Mouse (Mus musculus): ENCODE data around the gene Hist1h4d.
"Not testable (repeated sequence)": the region's sequence is repeated elsewhere in the genome, so short reads cannot be mapped to it uniquely, and the experiment has no call there.

Gene Hist1h4d

GRCm38 (mm10) chr13:23573034-23573897 lies 8.1 kb upstream of the Hist1h4d start:
- DNase-seq = not testable (repeated sequence)

GRCm38 (mm10) chr13:23573898-23574524 lies 7.4 kb upstream of the Hist1h4d start, which contains the start of the genes Hist1h2bf and Hist1h2ad:
Gene Hist1h2bf (minus strand): TSS chr13:23574196.
Gene Hist1h2ad (plus strand): TSS chr13:23574381.
- DNase-seq = peak; percentile 93 to 94

DNA sequence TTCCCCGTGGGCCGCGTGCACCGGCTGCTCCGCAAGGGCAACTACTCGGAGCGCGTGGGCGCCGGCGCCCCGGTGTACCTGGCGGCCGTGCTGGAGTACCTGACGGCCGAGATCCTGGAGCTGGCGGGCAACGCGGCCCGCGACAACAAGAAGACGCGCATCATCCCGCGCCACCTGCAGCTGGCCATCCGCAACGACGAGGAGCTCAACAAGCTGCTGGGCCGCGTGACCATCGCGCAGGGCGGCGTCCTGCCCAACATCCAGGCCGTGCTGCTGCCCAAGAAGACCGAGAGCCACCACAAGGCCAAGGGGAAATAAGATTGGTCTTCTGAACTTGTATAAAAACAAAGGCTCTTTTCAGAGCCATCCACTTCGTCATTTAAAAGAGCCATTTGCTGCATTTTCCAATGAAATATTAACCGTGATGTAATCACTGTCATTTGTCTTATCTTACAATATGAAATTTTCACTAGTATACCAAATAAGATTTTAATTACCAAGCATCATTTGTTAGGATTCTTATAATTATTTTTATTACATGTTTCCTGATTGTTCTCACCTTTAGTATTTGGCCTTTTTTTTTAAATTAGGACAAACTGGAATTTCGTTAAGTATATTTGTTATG lies 6.7 kb upstream of the Hist1h4d start:
- DNase-seq = not testable (repeated sequence)

DNA sequence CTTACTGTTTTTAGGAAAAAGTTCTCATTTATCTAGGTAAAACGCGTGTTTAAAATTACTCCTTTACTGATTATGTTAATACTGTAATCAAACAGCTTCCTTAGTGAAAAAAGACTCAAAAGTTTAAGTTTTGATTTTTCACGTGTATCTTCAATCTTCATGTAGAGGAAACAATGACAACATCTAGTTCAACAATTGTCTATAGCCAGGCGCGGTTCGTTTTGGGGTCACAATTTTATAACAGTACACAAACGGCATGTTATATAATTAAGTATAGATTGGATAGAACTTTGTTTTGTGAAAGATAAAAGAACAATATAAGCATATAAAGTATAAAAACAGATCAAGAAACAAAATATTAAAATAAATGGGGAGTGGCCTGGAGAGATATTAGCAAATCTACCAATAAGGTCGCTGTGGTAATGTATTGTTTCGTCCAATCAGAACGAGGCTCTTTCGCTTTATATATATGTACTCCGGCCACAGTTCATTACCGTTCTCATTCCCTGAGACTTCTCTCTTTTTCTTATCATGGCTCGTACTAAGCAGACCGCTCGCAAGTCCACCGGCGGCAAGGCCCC lies 6.0 kb upstream of the Hist1h4d start, which contains the start of gene Hist1h3d:
Hist1h3d (plus strand) TSS at position 493 of the 581 bp plus-strand sequence.
- peak; percentile 43 to 69 for DNase-seq

- not testable (repeated sequence) for DNase-seq
These were observed 5.5 kb upstream of the Hist1h4d start for GRCm38 (mm10) chr13:23575864-23576313.

DNA sequence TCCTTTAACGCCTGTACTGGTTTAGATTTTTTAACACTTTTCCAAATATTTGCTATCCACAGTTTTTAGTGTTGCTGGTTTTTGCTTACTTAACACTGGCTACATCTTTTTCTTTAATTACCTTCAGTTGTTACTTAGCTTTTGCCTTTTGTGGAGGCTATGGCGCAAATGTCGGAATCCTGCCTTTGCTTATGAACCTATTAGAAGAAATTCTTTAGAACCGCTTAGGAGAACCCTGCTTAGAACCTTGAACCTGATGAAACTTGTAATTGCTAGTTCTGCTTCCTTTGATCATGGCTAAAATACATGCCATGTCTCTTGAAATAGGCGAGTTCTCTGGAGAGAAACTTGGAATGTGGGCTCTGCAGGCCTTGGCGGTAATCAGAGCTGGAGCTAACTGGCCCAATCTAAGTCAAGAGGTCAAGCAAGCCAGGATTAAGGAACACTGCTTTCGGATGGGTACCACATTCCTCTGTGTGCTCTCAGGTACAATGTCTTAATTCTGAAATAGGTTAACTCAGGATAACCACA lies 5.0 kb upstream of the Hist1h4d start:
- DNase-seq = no peak

DNA sequence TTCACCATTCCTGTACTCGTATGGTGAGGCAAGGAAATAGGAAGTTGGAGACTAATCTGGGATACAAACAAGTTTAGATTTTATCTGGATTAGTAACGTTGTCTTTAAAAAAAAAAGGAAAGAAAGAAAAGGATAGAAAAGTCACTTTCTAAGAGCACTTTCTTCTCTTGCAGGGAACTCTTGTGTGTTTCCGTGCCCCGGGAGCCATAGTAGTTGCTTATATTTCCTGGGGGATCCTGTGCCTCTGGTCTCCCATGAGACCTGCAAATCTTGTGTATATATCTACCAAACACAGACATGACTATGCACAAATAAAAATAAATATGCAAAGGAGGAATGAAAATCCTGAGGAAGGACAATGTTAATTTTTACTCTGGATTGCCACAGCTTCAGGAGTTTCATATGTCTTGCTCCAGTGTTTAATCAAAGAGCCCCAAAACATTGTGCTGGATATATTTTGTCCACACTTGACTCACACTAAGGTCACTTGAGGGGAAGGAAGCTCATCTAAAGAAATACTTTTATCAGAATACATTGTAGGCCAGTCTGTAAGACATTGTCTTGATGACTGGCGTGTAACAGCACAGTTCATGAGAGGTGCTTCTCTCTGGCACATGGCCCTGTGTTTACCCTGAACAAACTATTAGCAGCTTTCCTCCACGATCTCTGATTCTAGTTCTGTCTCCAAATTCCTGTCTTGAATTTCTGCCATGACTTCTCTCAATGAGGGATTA lies 4.3 kb upstream of the Hist1h4d start:
- no peak for DNase-seq

DNA sequence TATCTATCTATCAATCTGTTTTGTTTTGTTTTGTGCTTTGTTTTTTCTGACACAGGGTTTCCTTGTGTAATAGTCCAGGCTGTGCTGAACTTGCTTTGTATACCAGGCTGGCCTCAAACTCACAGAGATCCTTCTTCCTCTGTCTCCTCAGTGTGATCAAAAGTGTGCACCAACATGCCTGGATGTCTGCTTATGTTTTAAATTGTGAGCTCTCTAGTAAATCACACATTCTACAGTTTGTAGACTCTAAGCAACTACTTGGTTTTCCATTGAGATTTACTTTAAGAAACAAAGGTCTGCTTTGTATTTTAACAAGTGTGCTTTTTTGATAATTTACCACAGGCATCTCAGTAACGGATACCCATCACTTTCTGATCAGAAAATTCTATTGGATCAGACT lies 3.6 kb upstream of the Hist1h4d start:
- DNase-seq = no peak

DNA sequence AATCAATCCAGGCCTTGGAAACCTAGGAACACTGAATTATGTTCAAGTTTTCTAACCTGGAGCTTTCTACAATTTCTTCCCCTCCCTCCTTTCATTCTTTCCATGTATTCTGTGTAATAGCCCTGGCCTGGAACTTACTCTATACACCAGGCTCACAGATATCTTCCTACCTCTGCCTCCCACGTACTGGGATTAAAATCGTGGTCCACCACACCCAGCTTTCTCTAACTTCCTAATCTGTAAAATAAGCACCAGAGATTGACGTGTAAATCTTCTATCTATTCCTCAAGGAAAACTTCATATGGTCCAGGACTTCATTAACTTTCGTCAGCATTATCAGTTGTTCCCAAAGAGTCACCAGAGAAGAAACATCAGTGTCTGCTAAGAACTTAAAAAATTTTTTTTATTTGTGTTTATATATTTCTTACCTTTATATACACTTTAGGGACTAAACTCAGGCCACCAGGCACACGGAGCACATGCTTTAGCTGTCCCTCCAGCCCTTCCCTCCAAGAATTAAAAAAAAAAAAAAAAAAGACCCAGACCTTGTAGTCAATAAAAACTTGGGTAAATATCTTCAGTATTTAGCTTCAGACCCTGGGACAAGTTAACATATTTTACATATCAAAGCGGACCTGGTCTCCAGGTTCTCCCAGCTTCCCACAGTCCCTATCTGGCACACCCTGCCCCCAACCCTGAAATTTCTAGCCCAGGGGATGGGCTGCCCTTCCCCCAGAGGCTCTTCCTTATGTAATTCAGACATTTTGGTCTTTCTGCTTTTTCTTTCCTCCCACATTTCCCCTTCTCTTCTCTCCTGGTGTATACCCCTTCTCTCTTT lies 1.0 kb downstream of the Hist1h4d start:
- no peak for DNase-seq

- no peak for DNase-seq
These were observed 2.1 kb downstream of the Hist1h4d start for GRCm38 (mm10) chr13:23583387-23584068.

DNA sequence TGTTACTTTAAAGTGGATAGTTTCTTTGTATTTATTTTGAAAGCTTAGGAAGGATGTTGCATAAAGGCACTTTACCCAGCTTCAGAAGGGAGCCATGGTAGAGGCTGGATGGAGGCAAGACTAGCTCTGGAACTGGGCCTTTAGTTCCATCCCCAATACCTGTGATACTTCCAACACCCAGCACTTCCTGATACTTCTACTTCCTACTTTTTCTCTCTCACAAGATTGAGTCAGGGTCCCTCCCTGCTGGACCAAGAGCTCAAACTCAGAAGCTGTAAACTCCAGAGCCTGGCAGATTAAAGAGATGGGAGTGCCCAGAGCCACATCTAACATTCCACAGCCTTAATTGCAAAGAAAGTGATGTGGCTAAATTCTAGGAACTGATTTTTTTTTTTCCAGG lies 2.9 kb downstream of the Hist1h4d start:
- DNase-seq = peak in 1 of 2 experiments; percentile 19

- DNase-seq = peak; percentile 74 to 80
These were observed 3.6 kb downstream of the Hist1h4d start for GRCm38 (mm10) chr13:23585029-23585441.

GRCm38 (mm10) chr13:23585442-23586098 lies 4.2 kb downstream of the Hist1h4d start:
- DNase-seq = peak; percentile 80

- DNase-seq = peak in 1 of 2 experiments; percentile 13
These were observed 4.9 kb downstream of the Hist1h4d start for GRCm38 (mm10) chr13:23586099-23586939.

DNA sequence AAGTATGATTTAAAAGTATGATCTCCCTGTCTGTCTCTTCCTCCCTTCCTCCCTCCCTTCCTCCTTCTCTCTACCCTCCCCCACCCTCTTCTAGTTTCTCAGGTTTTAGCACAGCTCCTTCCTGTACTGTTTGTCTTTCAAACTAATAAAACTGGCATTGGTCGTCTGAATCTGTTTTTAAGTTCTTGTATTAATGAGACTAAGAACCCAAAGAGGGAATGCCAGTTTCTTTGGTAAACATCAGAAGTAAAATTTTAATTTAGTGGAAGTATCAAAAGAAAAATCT lies 5.5 kb downstream of the Hist1h4d start:
- DNase-seq = no peak

DNA sequence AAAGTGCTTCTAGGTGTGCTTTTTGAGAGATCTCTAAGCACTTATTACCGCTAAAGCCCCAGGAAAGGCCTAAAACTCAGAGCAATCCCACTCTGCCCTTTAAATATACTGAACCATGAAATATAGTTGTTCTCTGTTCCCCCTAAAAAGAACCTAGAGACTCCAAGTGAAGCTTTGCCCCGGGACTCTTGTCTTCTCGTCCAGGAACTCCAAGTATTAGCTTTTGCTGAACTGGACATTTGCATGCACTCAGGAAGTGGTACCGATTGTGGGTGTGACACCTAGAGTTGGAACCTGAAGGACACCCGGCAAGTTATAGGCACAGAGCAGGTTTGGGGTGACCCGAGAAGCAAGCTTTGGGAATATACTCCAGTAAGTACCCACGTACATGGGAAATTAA lies 9.8 kb downstream of the Hist1h4d start:
- no peak for DNase-seq

GRCm38 (mm10) chr13:23591886-23592285 lies 10.5 kb downstream of the Hist1h4d start:
- not testable (repeated sequence) for DNase-seq

- DNase-seq = no peak
These were observed 11.2 kb downstream of the Hist1h4d start for GRCm38 (mm10) chr13:23592614-23593013.

Data from lung, postnatal 4 days (tissue).